Comparison of ENCODE assay signal across 8 mouse cellular contexts in the genomic region with DNA sequence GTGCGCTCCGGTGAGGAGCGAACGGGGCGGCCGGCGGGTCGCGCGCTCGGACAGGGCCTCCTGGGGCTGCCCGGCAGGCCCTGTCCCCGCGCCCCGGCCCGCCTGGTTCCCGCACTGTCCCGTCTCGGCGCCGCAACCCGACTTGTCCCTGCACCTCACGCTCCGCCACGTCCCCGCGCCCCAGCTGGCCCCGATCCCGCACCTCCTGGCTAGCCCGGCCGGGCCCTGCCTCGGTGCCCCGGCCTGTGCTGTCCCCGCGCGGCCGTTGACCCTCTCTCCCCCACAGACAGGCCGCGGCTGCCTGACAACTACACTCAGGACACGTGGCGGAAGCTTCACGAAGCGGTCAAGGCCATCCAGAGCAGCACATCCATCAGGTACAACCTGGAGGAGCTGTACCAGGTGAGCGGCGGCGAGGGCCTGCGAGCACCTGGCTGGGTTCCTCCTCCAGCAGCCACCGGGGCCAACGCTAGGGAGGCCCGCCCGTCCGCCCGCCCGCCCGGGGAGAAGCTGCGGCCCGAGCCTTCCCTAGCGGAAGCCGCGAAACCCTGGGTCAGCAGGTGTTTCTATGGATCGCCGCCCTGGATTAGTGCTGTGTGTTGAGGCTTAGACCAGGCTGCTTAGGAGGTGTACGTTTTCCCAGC. TPM values are rescaled to one million over a fixed set of nuclear protein-coding genes. Genes with fewer than 3 reads are reported as not detected.
DNase-seq lines count a peak whose midpoint lies in the region; ATAC-seq and TF ChIP-seq lines count a peak whose summit lies in the region.

No protein-coding gene starts in this region.

- TF ChIP-seq POLR2A in cerebellum, adult 2 months (IDR thresholded peaks at IDR 0.05; ENCODE audit: borderline replicate concordance, insufficient read depth, low read length): no peak
- TF ChIP-seq POLR2A in cortical plate, adult 2 months (IDR thresholded peaks at IDR 0.05; ENCODE audit: extremely low read depth, insufficient read depth, low read length): no peak

- peak overlapping the region; percentile 59; the same call in 1 of the 2 replicates for H3K27ac ChIP-seq in cerebellum, adult 2 months (ENCODE audit: insufficient read depth, low read length)
- peak overlapping the region; percentile 61; the same call in 1 of the 2 replicates for H3K27ac ChIP-seq in cortical plate, adult 2 months (ENCODE audit: insufficient read depth, low read length)
- peak overlapping the region; percentile 96 for H3K27ac ChIP-seq in midbrain, embryonic 15.5 days

- DNase-seq in cerebellum, adult 2 months: no peak
- DNase-seq in cerebellum, adult 11-12 months: no peak
- DNase-seq in A20 (ENCODE audit: low read depth, low spot score): peak; percentile 77
- DNase-seq in left cerebral cortex, postnatal 4 days: peak; percentile 54
- peak; percentile 32 for DNase-seq in thymus, postnatal 0 days (ENCODE audit: low spot score)

- H3K4me3 ChIP-seq in cerebellum, adult 2 months (replicated peaks; ENCODE audit: insufficient read depth, low read depth, low read length): peak overlapping the region; percentile 57
- peak overlapping the region; percentile 95 for H3K4me3 ChIP-seq in cortical plate, adult 2 months (ENCODE audit: insufficient read depth, low read length)
- peak overlapping the region; percentile 85 for H3K4me3 ChIP-seq in midbrain, embryonic 15.5 days

- intact Hi-C loops in left cerebral cortex, postnatal 4 days (cut with DNase I): no loop called here

- TF ChIP-seq CTCF in cerebellum, adult 2 months (IDR thresholded peaks at IDR 0.05; ENCODE audit: borderline replicate concordance, insufficient read depth, low read depth, low read length): no peak
- no peak for TF ChIP-seq CTCF in cortical plate, adult 2 months (IDR thresholded peaks at IDR 0.05; ENCODE audit: extremely low read depth, insufficient read depth, low read length)

- H3K36me3 ChIP-seq in midbrain, embryonic 15.5 days (replicated peaks): no peaks in the 10 kb centered on the region

- H3K9ac ChIP-seq in midbrain, embryonic 15.5 days: peak overlapping the region; percentile 90

- H3K4me2 ChIP-seq in midbrain, embryonic 15.5 days: peak overlapping the region; percentile 98

- 1% methylated on average over 62 of the region's 63 CpGs for WGBS in cerebellum, adult 2 months
- under 1% methylated on average over 48 of the region's 63 CpGs for WGBS in midbrain, embryonic 15.5 days

- no peaks in the 10 kb centered on the region for H3K27me3 ChIP-seq in cerebellum, adult 2 months (ENCODE audit: control insufficient read depth, insufficient read depth, low read length)
- H3K27me3 ChIP-seq in midbrain, embryonic 15.5 days (replicated peaks): no peaks in the 10 kb centered on the region

- peaks cover 4% of the 10 kb centered on the region for H3K4me1 ChIP-seq in cerebellum, adult 2 months (ENCODE audit: control insufficient read depth, insufficient read depth, low read length)
- peaks cover 9% of the 10 kb centered on the region for H3K4me1 ChIP-seq in cortical plate, adult 2 months (ENCODE audit: control insufficient read depth, insufficient read depth, low read length)
- peaks cover 32% of the 10 kb centered on the region for H3K4me1 ChIP-seq in midbrain, embryonic 15.5 days

- ATAC-seq in granulocyte monocyte progenitor cell, adult 5-6 weeks (replicated peaks; ENCODE audit: poor library complexity, severe bottlenecking): 0 out of 2 replicates have a peak, but pooled peaks have one; percentile 6
- ATAC-seq in midbrain, embryonic 15.5 days (replicated peaks): peak; percentile 51

- H3K9me3 ChIP-seq in midbrain, embryonic 15.5 days: no peaks in the 10 kb centered on the region

RNA-seq across cellular contexts. Expression of a gene that starts 0.6 kb away (rescaled TPM):
- polyA plus RNA-seq in cerebellum, adult 2 months (2012; rRNA removed): 54.5 and 57.0 TPM in 2 replicates
- polyA plus RNA-seq in cortical plate, adult 2 months (2012; rRNA removed): 45.5 and 46.9 TPM in 2 replicates
- total RNA-seq in granulocyte monocyte progenitor cell, adult 5-6 weeks (2014; fragmentation: Nextera tagmentation): 69.2 and 91.5 TPM in 2 replicates
- total RNA-seq in granulocyte monocyte progenitor cell, adult 5-6 weeks (2017): 76.6 and 97.6 TPM in 2 replicates
- total RNA-seq in left cerebral cortex, postnatal 4 days (2021): 10 to 100 TPM; 67.0 to 67.3 TPM
- 70.4 and 74.9 TPM in 2 replicates for polyA plus RNA-seq in midbrain, embryonic 15.5 days (2015; fragmentation: Nextera tagmentation; extraction: Ambion mirVana)
- 42.3 and 42.5 TPM in 2 replicates for polyA plus RNA-seq in thymus, postnatal 0 days (2015; fragmentation: Nextera tagmentation; extraction: Ambion mirVana)

RNA-seq across cellular contexts. Expression of a gene that starts 0.8 kb away (rescaled TPM):
- 39.0 and 39.6 TPM in 2 replicates for polyA plus RNA-seq in cerebellum, adult 2 months (2012; rRNA removed)
- 32.8 and 36.1 TPM in 2 replicates for polyA plus RNA-seq in cortical plate, adult 2 months (2012; rRNA removed)
- 26.4 and 28.0 TPM in 2 replicates for total RNA-seq in granulocyte monocyte progenitor cell, adult 5-6 weeks (2014; fragmentation: Nextera tagmentation)
- 17.1 and 20.2 TPM in 2 replicates for total RNA-seq in granulocyte monocyte progenitor cell, adult 5-6 weeks (2017)
- total RNA-seq in left cerebral cortex, postnatal 4 days (2021): 10 to 100 TPM; 31.5 to 33.8 TPM
- 42.1 and 42.6 TPM in 2 replicates for polyA plus RNA-seq in midbrain, embryonic 15.5 days (2015; fragmentation: Nextera tagmentation; extraction: Ambion mirVana)
- polyA plus RNA-seq in thymus, postnatal 0 days (2015; fragmentation: Nextera tagmentation; extraction: Ambion mirVana): 35.8 and 36.7 TPM in 2 replicates

RNA-seq across cellular contexts. Expression of a gene that starts 45.3 kb away (rescaled TPM):
- polyA plus RNA-seq in cerebellum, adult 2 months (2012; rRNA removed): 0.03 and 0.07 TPM in 2 replicates
- 0.06 and 0.08 TPM in 2 replicates for polyA plus RNA-seq in cortical plate, adult 2 months (2012; rRNA removed)
- not detected in 2 replicates for total RNA-seq in granulocyte monocyte progenitor cell, adult 5-6 weeks (2014; fragmentation: Nextera tagmentation)
- total RNA-seq in granulocyte monocyte progenitor cell, adult 5-6 weeks (2017): 0.09 and 0.21 TPM in 2 replicates
- not detected for total RNA-seq in left cerebral cortex, postnatal 4 days (2021)
- polyA plus RNA-seq in midbrain, embryonic 15.5 days (2015; fragmentation: Nextera tagmentation; extraction: Ambion mirVana): 1.6 and 1.7 TPM in 2 replicates
- polyA plus RNA-seq in thymus, postnatal 0 days (2015; fragmentation: Nextera tagmentation; extraction: Ambion mirVana): 0.71 and 0.95 TPM in 2 replicates

RNA-seq across cellular contexts. Expression of a gene that starts 52.9 kb away (rescaled TPM):
- polyA plus RNA-seq in cerebellum, adult 2 months (2012; rRNA removed): 554 and 555 TPM in 2 replicates
- 425 and 453 TPM in 2 replicates for polyA plus RNA-seq in cortical plate, adult 2 months (2012; rRNA removed)
- total RNA-seq in granulocyte monocyte progenitor cell, adult 5-6 weeks (2014; fragmentation: Nextera tagmentation): 251 and 283 TPM in 2 replicates
- total RNA-seq in granulocyte monocyte progenitor cell, adult 5-6 weeks (2017): 269 and 301 TPM in 2 replicates
- total RNA-seq in left cerebral cortex, postnatal 4 days (2021): 100 to 1,000 TPM; 241 to 259 TPM
- 259 and 285 TPM in 2 replicates for polyA plus RNA-seq in midbrain, embryonic 15.5 days (2015; fragmentation: Nextera tagmentation; extraction: Ambion mirVana)
- polyA plus RNA-seq in thymus, postnatal 0 days (2015; fragmentation: Nextera tagmentation; extraction: Ambion mirVana): 211 and 215 TPM in 2 replicates

Comparison
In these comparisons a context has a peak if more than half of its experiments do, and no peak if none do; other contexts are left out.
1. DNase-seq: peak in A20 (single experiment), left cerebral cortex, postnatal 4 days (single experiment) and thymus, postnatal 0 days (single experiment); none in cerebellum, adult 2 months (0 of 2) and cerebellum, adult 11-12 months (single experiment).
2. Peak in every context shown above with its lines, with median percentiles within 50 percentile points of each other: H3K27ac ChIP-seq and H3K4me3 ChIP-seq.